Mouse (Mus musculus) midbrain, embryonic 16.5 days (tissue): ENCODE measurements around the gene Trim63. TPM values are rescaled to one million over a fixed set of nuclear protein-coding genes. Genes with fewer than 3 reads are reported as not detected.

Experiments
- ATAC-seq: fragments of 200-750 bp; cut with Nextera tagmentation; 2 replicates; pipeline ENCODE4 v1.8.0; 2017; ENCODE audit warnings: moderate TSS enrichment
- H3K27ac ChIP-seq: fragments of 300-500 bp; sonication (generic); 2 replicates; pipeline ENCODE4 v1.5.1; 2014; ENCODE audit warnings: mild to moderate bottlenecking, low read length, mixed read lengths
- H3K27me3 ChIP-seq: fragments of 300-500 bp; sonication (generic); 2 replicates; pipeline ENCODE4 v1.6.1; 2014; ENCODE audit warnings: low read depth, low read length, mixed read lengths; ENCODE audit not compliant: control insufficient read depth, insufficient read depth
- H3K36me3 ChIP-seq: fragments of 300-500 bp; sonication (generic); 2 replicates; pipeline ENCODE4 v1.6.1; 2014; ENCODE audit warnings: mild to moderate bottlenecking, low read length, moderate library complexity, mixed read lengths; ENCODE audit not compliant: control insufficient read depth, insufficient read depth
- H3K4me1 ChIP-seq: fragments of 300-500 bp; sonication (generic); 2 replicates; pipeline ENCODE4 v1.6.1; 2014; ENCODE audit warnings: mild to moderate bottlenecking, low read length, mixed read lengths; ENCODE audit not compliant: control insufficient read depth, insufficient read depth
- H3K4me2 ChIP-seq: fragments of 300-500 bp; sonication (generic); 2 replicates; pipeline ENCODE4 v1.6.1; 2014; ENCODE audit warnings: mild to moderate bottlenecking, low read length, mixed read lengths
- H3K4me3 ChIP-seq: fragments of 300-500 bp; sonication (generic); 2 replicates; pipeline ENCODE4 v1.5.1; 2014; ENCODE audit warnings: low read depth, mild to moderate bottlenecking, low read length, moderate library complexity, mixed read lengths
- H3K9ac ChIP-seq: fragments of 300-500 bp; sonication (generic); 2 replicates; pipeline ENCODE4 v1.6.1; 2014; ENCODE audit warnings: low read depth, low read length, mixed read lengths
- H3K9me3 ChIP-seq: fragments of 300-500 bp; sonication (generic); replicated peaks from 2 replicates; pipeline ENCODE4 v1.6.1; 2014; ENCODE audit warnings: mild to moderate bottlenecking, low read length, mixed read lengths; ENCODE audit not compliant: control insufficient read depth, poor library complexity, severe bottlenecking
- WGBS: fragments of 180-500 bp; shearing (Covaris S2); extraction: QIAGEN DNeasy Blood & Tissue Kit; methylation state at CpG from one replicate; pipeline ENCODE4 v1.1.7; 2014; 5-methylcytosine and 5-hydroxymethylcytosine counted together
- polyA plus RNA-seq: library from polyadenylated mRNA; unstranded; fragments of >200 nt; fragmentation: Nextera tagmentation; extraction: Ambion mirVana; gene quantifications from 2 replicates; pipeline ENCODE4 v1.2.1, GENCODE M21; 2015

Gene Trim63
- polyA plus RNA-seq, 1 experiment from 2014 or later = 0.62 TPM

GRCm38 (mm10) chr4:134365280-134365679 lies 50.4 kb downstream of the Trim63 start:
- H3K9ac ChIP-seq = no peak overlapping the region
- H3K4me3 ChIP-seq = no peak overlapping the region
- 48% methylated on average over 5 of the region's 5 CpGs for WGBS
- H3K4me2 ChIP-seq = no peak overlapping the region
- no peaks in the 10 kb centered on the region for H3K9me3 ChIP-seq
- no peaks in the 10 kb centered on the region for H3K36me3 ChIP-seq
- no peak overlapping the region for H3K27ac ChIP-seq
- peaks cover 10% of the 10 kb centered on the region for H3K27me3 ChIP-seq
- 0 out of 2 replicates have a peak, but pooled peaks cover 2% of the 10 kb centered on the region for H3K4me1 ChIP-seq
- no peak for ATAC-seq

- peak overlapping the region; percentile 23 for H3K4me3 ChIP-seq
- H3K9me3 ChIP-seq = no peaks in the 10 kb centered on the region
- H3K36me3 ChIP-seq = no peaks in the 10 kb centered on the region
- WGBS = 1% methylated on average over 18 of the region's 18 CpGs
- peaks cover 9% of the 10 kb centered on the region for H3K4me1 ChIP-seq
- ATAC-seq = no peak
- H3K4me2 ChIP-seq = peak overlapping the region; percentile 99
- no peak overlapping the region for H3K27ac ChIP-seq
- H3K9ac ChIP-seq = peak overlapping the region; percentile 51; the same call in 1 of the 2 replicates
- peaks cover 29% of the 10 kb centered on the region for H3K27me3 ChIP-seq
These were observed 55.8 kb downstream of the Trim63 start for GRCm38 (mm10) chr4:134370649-134371221.

- Histone ChIP-seq H3K9ac (peak overlapping the region; percentile 51; the same call in 1 of the 2 replicates), H3K9me3 (no peaks in the 10 kb centered on the region), H3K27ac (no peak overlapping the region), H3K27me3 (peaks cover 29% of the 10 kb centered on the region), H3K4me1 (peaks cover 9% of the 10 kb centered on the region), H3K36me3 (no peaks in the 10 kb centered on the region), H3K4me2 (peak overlapping the region; percentile 99), H3K4me3 (peak overlapping the region; percentile 23)
- under 1% methylated on average over 17 of the region's 17 CpGs for WGBS
- ATAC-seq = no peak
These were observed 56.5 kb downstream of the Trim63 start for GRCm38 (mm10) chr4:134371316-134371855.

- H3K36me3 ChIP-seq = no peaks in the 10 kb centered on the region
- 0% methylated on average over 16 of the region's 16 CpGs for WGBS
- no peak overlapping the region for H3K27ac ChIP-seq
- H3K9me3 ChIP-seq = no peaks in the 10 kb centered on the region
- peak overlapping the region; percentile 55 for H3K4me3 ChIP-seq
- peak overlapping the region; percentile 99 for H3K4me2 ChIP-seq
- peak; percentile 88 for ATAC-seq
- peaks cover 29% of the 10 kb centered on the region for H3K27me3 ChIP-seq
- H3K9ac ChIP-seq = peak overlapping the region; percentile 67
- peaks cover 9% of the 10 kb centered on the region for H3K4me1 ChIP-seq
These were observed 57.4 kb downstream of the Trim63 start for GRCm38 (mm10) chr4:134372294-134372747.

GRCm38 (mm10) chr4:134373295-134373694 lies 58.4 kb downstream of the Trim63 start:
- no peaks in the 10 kb centered on the region for H3K9me3 ChIP-seq
- H3K36me3 ChIP-seq = no peaks in the 10 kb centered on the region
- H3K4me3 ChIP-seq = no peak overlapping the region
- H3K4me1 ChIP-seq = peaks cover 9% of the 10 kb centered on the region
- no peak overlapping the region for H3K4me2 ChIP-seq
- H3K27me3 ChIP-seq = peaks cover 29% of the 10 kb centered on the region
- 76% methylated on average over 8 of the region's 8 CpGs for WGBS
- H3K9ac ChIP-seq = no peak overlapping the region
- no peak overlapping the region for H3K27ac ChIP-seq
- ATAC-seq = no peak

GRCm38 (mm10) chr4:134374306-134374705 lies 59.4 kb downstream of the Trim63 start:
- Histone ChIP-seq H3K4me3 (no peak overlapping the region), H3K36me3 (no peaks in the 10 kb centered on the region), H3K9me3 (no peaks in the 10 kb centered on the region), H3K4me1 (peaks cover 9% of the 10 kb centered on the region), H3K4me2 (no peak overlapping the region), H3K27me3 (peaks cover 27% of the 10 kb centered on the region), H3K27ac (no peak overlapping the region), H3K9ac (no peak overlapping the region)
- 58% methylated on average over 1 of the region's 1 CpGs for WGBS
- ATAC-seq = no peak

GRCm38 (mm10) chr4:134378089-134378615 lies 63.2 kb downstream of the Trim63 start:
- H3K9me3 ChIP-seq = no peaks in the 10 kb centered on the region
- 35% methylated on average over 10 of the region's 10 CpGs for WGBS
- no peak overlapping the region for H3K27ac ChIP-seq
- no peak overlapping the region for H3K9ac ChIP-seq
- H3K27me3 ChIP-seq = no peaks in the 10 kb centered on the region
- H3K4me2 ChIP-seq = no peak overlapping the region
- no peaks in the 10 kb centered on the region for H3K36me3 ChIP-seq
- no peaks in the 10 kb centered on the region for H3K4me1 ChIP-seq
- no peak for ATAC-seq
- no peak overlapping the region for H3K4me3 ChIP-seq

Other genes with a start within 250 kb of the Trim63 start
- gene Cd52, start 220.0 kb upstream of the Trim63 start, polyA plus RNA-seq = 0.92 and 2.1 TPM in 2 replicates
- 18.4 and 19.0 TPM in 2 replicates for gene Ubxn11, start 212.6 kb upstream of the Trim63 start, polyA plus RNA-seq
- 421 and 430 TPM in 2 replicates for gene Sh3bgrl3, start 186.3 kb upstream of the Trim63 start, polyA plus RNA-seq
- gene Cep85, start 128.0 kb upstream of the Trim63 start, polyA plus RNA-seq = 16.7 and 18.1 TPM in 2 replicates
- not detected in 2 replicates for gene Gm7534, start 112.1 kb upstream of the Trim63 start, polyA plus RNA-seq
- not detected in 2 replicates for gene Catsper4, start 87.7 kb upstream of the Trim63 start, polyA plus RNA-seq
- gene Cnksr1, start 76.7 kb upstream of the Trim63 start, polyA plus RNA-seq = 0.11 and 0.13 TPM in 2 replicates
- 0.24 and 0.51 TPM in 2 replicates for gene E130218I03Rik, start 71.5 kb upstream of the Trim63 start, polyA plus RNA-seq
- gene Zfp593, start 69.5 kb upstream of the Trim63 start, polyA plus RNA-seq = 12.4 and 13.4 TPM in 2 replicates
- gene Gm30191, start 68.2 kb upstream of the Trim63 start, polyA plus RNA-seq = not detected in 2 replicates
- 12.9 and 16.2 TPM in 2 replicates for gene Grrp1, start 61.0 kb upstream of the Trim63 start, polyA plus RNA-seq
- gene Pdik1l, start 27.2 kb upstream of the Trim63 start, polyA plus RNA-seq = 44.9 and 46.5 TPM in 2 replicates
- 0.26 and 0.30 TPM in 2 replicates for gene Slc30a2, start 28.1 kb downstream of the Trim63 start, polyA plus RNA-seq
- gene Extl1, start 68.7 kb downstream of the Trim63 start, polyA plus RNA-seq = 0.45 and 0.58 TPM in 2 replicates
- gene Pafah2, start 81.2 kb downstream of the Trim63 start, polyA plus RNA-seq = 7.5 and 8.8 TPM in 2 replicates
- gene Stmn1, start 153.2 kb downstream of the Trim63 start, polyA plus RNA-seq = 7,758 and 8,549 TPM in 2 replicates
- 27.2 and 36.2 TPM in 2 replicates for gene Paqr7, start 181.6 kb downstream of the Trim63 start, polyA plus RNA-seq
- 1.3 and 1.7 TPM in 2 replicates for gene Aunip, start 195.9 kb downstream of the Trim63 start, polyA plus RNA-seq
- gene Mtfr1l, start 220.3 kb downstream of the Trim63 start, polyA plus RNA-seq = 169 and 175 TPM in 2 replicates
- 6.7 and 9.2 TPM in 2 replicates for gene Selenon, start 237.0 kb downstream of the Trim63 start, polyA plus RNA-seq